Mouse (Mus musculus) C2C12 (cell line): Measurements from ENCODE around the gene Smndc1.

Source experiments
- CTCF ChIP-seq: IDR thresholded peaks from one replicate; pipeline ENCODE4 v1.5.1; 2011; ENCODE audit not compliant: control insufficient read depth, insufficient read depth, insufficient read length
- MAX ChIP-seq: IDR thresholded peaks from one replicate; pipeline ENCODE4 v1.6.1; 2011; ENCODE audit warnings: mild to moderate bottlenecking, control low read depth

- no peak for TF ChIP-seq CTCF
- no peak for TF ChIP-seq MAX
Measured at GRCm38 (mm10) chr19:53373570-53373969, 16.8 kb downstream of the Smndc1 start.
